Mouse (Mus musculus) embryonic facial prominence, embryonic 11.5 days (tissue): ENCODE measurements at regions not wholly inside any gene's neighbourhood (a gene's known extent, or its start where the extent isn't known, plus 50 kb on each side); places are given as distances from the start of the nearest gene placed in this dataset.
A peak's percentile ranks its signal among the peaks of the same experiment; 100 is the strongest.

Experiments
- ATAC-seq: fragments of 200-750 bp; cut with Nextera tagmentation; replicated peaks from 2 replicates; pipeline ENCODE4 v1.8.0; 2017; ENCODE audit warnings: low read depth; ENCODE audit not compliant: insufficient number of reproducible peaks, low FRiP score, low TSS enrichment
- DNase-seq: peaks from one replicate; pipeline ENCODE4 v3.0.0-alpha.2; 2015; ENCODE audit warnings: low spot score
- H3K27ac ChIP-seq: fragments of 300-500 bp; sonication (generic); replicated peaks from 2 replicates; pipeline ENCODE4 v1.5.1; 2014; ENCODE audit warnings: mild to moderate bottlenecking, low read depth, low read length, control low read depth
- H3K27me3 ChIP-seq: fragments of 300-500 bp; sonication (generic); 2 replicates; pipeline ENCODE4 v1.6.1; 2014; ENCODE audit warnings: mild to moderate bottlenecking, low read length, moderate library complexity, mixed read lengths; ENCODE audit not compliant: control insufficient read depth, insufficient read depth
- H3K36me3 ChIP-seq: fragments of 300-500 bp; sonication (generic); replicated peaks from 2 replicates; pipeline ENCODE4 v1.6.1; 2014; ENCODE audit warnings: low read depth, mild to moderate bottlenecking, low read length, moderate library complexity, mixed read lengths; ENCODE audit not compliant: control insufficient read depth, insufficient read depth
- H3K4me1 ChIP-seq: fragments of 300-500 bp; sonication (generic); 2 replicates; pipeline ENCODE4 v1.6.1; 2014; ENCODE audit warnings: low read length, mixed read lengths; ENCODE audit not compliant: control insufficient read depth, insufficient read depth
- H3K4me2 ChIP-seq: fragments of 300-500 bp; sonication (generic); 2 replicates; pipeline ENCODE4 v1.6.1; 2014; ENCODE audit warnings: low read depth, mild to moderate bottlenecking, control low read depth, low read length, moderate library complexity
- H3K4me3 ChIP-seq: fragments of 300-500 bp; sonication (generic); 2 replicates; pipeline ENCODE4 v1.5.1; 2014; ENCODE audit warnings: low read depth, low read length, control low read depth
- H3K9ac ChIP-seq: fragments of 300-500 bp; sonication (generic); replicated peaks from 2 replicates; pipeline ENCODE4 v1.6.1; 2014; ENCODE audit warnings: mild to moderate bottlenecking, control low read depth, low read length
- H3K9me3 ChIP-seq: fragments of 300-500 bp; sonication (generic); replicated peaks from 2 replicates; pipeline ENCODE4 v1.6.1; 2016; ENCODE audit warnings: mild to moderate bottlenecking, low read length, inconsistent platforms, mixed read lengths; ENCODE audit not compliant: control insufficient read depth
- WGBS: fragments of 180-500 bp; shearing (Covaris S2); extraction: QIAGEN DNeasy Blood & Tissue Kit; methylation state at CpG from one replicate; pipeline ENCODE4 v1.1.7; 2014; 5-methylcytosine and 5-hydroxymethylcytosine counted together

DNA sequence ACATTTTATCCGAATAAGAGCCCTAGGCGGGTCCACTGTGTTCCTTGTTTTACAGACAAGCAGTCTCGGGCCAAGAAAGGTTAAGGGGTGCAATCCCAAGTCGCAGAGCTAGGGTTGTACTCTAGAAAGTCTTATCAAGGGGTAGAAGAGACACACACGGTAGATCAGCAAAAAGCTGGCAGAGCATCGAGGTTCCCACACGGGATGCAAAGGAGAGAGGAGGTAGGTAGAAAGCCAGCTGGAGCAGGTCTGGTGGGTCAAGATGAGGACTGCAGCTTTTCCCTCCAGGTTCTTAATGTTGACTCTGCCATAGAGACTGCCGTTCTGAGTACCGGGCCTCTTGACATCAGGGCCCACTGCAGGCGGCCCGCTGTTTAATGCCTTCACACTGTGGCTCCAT is 463.3 kb downstream of the Cd83 start:
- Histone ChIP-seq H3K4me3 (no peak overlapping the region), H3K36me3 (no peaks in the 10 kb centered on the region), H3K4me2 (no peak overlapping the region), H3K9me3 (no peaks in the 10 kb centered on the region), H3K27me3 (no peaks in the 10 kb centered on the region), H3K27ac (no peak overlapping the region), H3K9ac (no peak overlapping the region), H3K4me1 (no peaks in the 10 kb centered on the region)
- ATAC-seq (no peak), DNase-seq (no peak)
- 85% methylated on average over 11 of the region's 11 CpGs for WGBS

DNA sequence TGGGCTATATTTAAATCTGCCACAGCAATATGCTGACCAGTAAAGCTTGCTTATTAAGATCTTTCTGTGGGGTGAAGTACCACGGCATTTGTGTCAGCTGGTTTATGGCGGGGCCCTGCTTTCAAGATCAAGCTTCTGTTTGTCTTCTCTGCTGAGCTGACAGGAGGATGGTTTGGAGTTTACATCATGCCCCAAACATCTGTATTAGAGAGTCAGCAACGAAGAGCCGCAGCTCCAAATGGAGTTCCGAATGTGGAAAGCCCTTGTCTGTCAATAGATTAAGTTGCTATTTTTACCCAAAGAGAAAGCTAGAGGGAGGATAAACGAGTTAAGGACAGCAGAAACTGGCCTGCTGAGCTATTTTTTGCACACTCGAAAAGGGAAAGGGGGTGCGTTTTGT is 463.8 kb downstream of the Cd83 start:
- Histone ChIP-seq H3K4me1 (no peaks in the 10 kb centered on the region), H3K4me2 (no peak overlapping the region), H3K27ac (no peak overlapping the region), H3K36me3 (no peaks in the 10 kb centered on the region), H3K27me3 (no peaks in the 10 kb centered on the region), H3K9me3 (no peaks in the 10 kb centered on the region), H3K4me3 (no peak overlapping the region), H3K9ac (no peak overlapping the region)
- ATAC-seq (no peak), DNase-seq (no peak)
- 52% methylated on average over 8 of the region's 8 CpGs for WGBS

DNA sequence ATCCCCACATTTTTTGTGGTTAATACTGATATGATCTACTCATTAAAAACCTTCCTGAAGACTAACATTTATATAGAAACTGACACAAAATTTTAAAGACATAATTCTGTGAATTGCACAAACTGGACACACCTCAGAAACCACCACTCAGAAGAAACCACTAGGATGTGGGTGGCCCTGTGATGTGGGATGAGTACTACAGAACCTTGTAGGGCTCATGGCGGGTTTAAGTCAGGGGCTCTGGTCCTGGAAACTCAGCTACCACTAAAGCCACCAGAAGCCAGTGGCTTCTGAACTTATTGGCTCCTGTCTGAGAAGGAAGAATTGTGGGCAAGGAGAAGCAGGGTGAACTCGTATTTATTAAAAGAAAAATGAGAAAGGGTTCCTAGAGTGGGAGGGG is 464.5 kb downstream of the Cd83 start:
- H3K9ac ChIP-seq = no peak overlapping the region
- H3K27me3 ChIP-seq = no peaks in the 10 kb centered on the region
- 93% methylated on average over 2 of the region's 2 CpGs for WGBS
- H3K4me3 ChIP-seq = no peak overlapping the region
- H3K36me3 ChIP-seq = no peaks in the 10 kb centered on the region
- DNase-seq (no peak), ATAC-seq (no peak)
- no peak overlapping the region for H3K4me2 ChIP-seq
- no peaks in the 10 kb centered on the region for H3K4me1 ChIP-seq
- H3K9me3 ChIP-seq = no peaks in the 10 kb centered on the region
- H3K27ac ChIP-seq = no peak overlapping the region

DNA sequence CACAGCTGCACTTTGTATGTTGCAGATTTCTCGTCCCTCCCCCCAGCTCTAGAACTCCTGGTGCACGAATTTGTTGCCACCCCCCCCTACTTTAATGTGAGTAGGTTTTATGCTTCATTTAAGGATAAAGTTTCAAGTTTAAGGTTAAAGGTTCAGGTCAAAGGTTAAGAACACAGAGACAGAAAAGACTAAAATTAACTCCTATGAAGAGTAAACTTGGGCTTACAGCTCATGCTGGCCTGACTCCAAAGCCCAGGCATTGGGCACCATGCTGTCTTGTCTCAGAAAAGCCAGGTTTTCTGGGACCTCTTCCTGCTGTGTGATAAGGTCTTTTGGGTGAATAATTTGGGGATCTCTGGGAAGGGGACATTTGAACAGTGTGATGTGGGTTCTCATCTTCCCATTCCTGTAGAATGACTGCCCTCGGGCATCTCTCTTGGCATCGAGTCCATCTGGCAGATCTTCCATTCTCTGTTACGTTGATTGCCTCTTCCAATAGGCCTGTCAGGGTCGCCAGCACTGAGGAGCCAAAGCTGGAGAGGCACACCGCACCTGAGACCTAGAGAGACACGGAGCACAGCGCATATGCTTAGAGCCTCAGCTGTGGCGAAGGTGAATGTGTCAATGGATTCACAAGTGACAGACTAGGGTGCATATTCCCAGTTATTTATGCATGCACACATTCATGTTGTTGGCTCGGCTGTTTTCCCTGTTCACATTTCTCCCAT is 466.1 kb downstream of the Cd83 start:
- Histone ChIP-seq H3K27ac (no peak overlapping the region), H3K9ac (no peak overlapping the region), H3K4me1 (no peaks in the 10 kb centered on the region), H3K36me3 (no peaks in the 10 kb centered on the region), H3K4me2 (no peak overlapping the region), H3K4me3 (no peak overlapping the region), H3K27me3 (no peaks in the 10 kb centered on the region), H3K9me3 (no peaks in the 10 kb centered on the region)
- no peak for ATAC-seq
- WGBS = 75% methylated on average over 11 of the region's 11 CpGs
- DNase-seq = no peak

DNA sequence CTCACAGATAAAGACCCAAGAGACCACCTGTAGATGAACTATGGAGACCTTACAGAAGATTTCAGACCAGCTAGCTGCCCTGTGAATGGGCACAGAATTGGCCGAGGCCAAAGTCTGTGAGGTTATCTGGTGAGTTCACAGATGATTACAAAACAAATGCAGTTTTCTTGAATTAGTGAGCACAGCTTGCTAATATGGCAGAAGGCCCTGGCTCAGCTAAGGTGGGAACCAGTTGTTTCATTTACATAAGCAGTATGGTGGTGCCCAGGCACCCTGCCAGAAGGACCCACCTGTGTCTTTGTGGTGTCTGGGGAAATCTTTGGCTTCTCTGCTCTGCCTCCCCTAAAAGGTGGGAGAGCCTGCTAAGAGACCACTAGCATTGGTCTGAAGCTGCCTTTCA is 466.9 kb downstream of the Cd83 start:
- no peak for ATAC-seq
- Histone ChIP-seq H3K36me3 (no peaks in the 10 kb centered on the region), H3K9ac (no peak overlapping the region), H3K27me3 (no peaks in the 10 kb centered on the region), H3K9me3 (no peaks in the 10 kb centered on the region), H3K4me1 (no peaks in the 10 kb centered on the region), H3K27ac (no peak overlapping the region), H3K4me2 (no peak overlapping the region), H3K4me3 (no peak overlapping the region)
- DNase-seq = no peak
- WGBS = 90% methylated on average over 1 of the region's 1 CpGs

DNA sequence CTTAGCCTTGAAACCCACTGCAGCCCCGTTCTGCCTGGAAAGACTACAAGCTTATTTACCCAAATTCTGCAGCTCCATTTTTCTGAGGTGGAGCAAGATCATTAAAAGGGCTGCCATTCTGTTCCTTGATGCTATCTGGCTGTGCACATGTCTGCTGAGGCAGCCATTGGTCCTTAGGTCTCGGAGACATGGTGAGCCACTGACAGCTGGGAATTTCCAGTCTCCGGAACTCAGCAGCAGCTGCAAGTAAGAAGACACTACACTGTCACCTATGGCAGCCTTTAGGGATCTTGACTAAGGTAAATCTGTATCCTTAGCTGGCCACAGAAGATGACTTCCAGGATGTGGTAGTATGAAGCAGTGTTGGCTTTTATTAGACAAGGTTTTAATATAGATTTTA is 467.9 kb downstream of the Cd83 start:
- WGBS = 75% methylated on average over 3 of the region's 3 CpGs
- H3K4me2 ChIP-seq = no peak overlapping the region
- H3K4me3 ChIP-seq = no peak overlapping the region
- DNase-seq = no peak
- no peaks in the 10 kb centered on the region for H3K36me3 ChIP-seq
- H3K9ac ChIP-seq = no peak overlapping the region
- no peaks in the 10 kb centered on the region for H3K4me1 ChIP-seq
- H3K9me3 ChIP-seq = no peaks in the 10 kb centered on the region
- H3K27ac ChIP-seq = no peak overlapping the region
- ATAC-seq = no peak
- no peaks in the 10 kb centered on the region for H3K27me3 ChIP-seq

DNA sequence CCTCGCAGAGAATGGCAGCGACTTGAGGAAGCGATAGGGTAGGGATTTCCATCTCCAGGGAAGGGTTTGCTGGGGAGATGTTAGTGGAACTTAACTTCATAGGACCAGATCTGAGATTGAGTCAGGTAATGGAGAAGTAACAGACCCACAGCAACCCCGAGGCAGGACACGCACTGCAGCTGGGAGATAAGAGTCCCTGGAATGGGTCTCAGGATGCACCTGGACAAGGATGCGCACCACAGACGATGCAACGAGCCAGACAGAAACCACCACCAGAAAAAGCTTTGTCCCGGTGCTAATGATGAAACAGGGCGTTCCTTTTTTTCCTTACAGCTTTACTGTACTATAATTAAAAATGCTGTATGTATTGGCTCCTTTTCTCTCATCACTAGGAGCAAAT is 470.9 kb upstream of the Jarid2 start:
- H3K4me1 ChIP-seq = 0 out of 2 replicates have a peak, but pooled peaks cover 3% of the 10 kb centered on the region
- 92% methylated on average over 10 of the region's 10 CpGs for WGBS
- ATAC-seq (no peak), DNase-seq (no peak)
- H3K27me3 ChIP-seq = no peaks in the 10 kb centered on the region
- no peak overlapping the region for H3K4me3 ChIP-seq
- H3K9ac ChIP-seq = no peak overlapping the region
- no peak overlapping the region for H3K27ac ChIP-seq
- no peaks in the 10 kb centered on the region for H3K9me3 ChIP-seq
- H3K36me3 ChIP-seq = no peaks in the 10 kb centered on the region
- no peak overlapping the region for H3K4me2 ChIP-seq

DNA sequence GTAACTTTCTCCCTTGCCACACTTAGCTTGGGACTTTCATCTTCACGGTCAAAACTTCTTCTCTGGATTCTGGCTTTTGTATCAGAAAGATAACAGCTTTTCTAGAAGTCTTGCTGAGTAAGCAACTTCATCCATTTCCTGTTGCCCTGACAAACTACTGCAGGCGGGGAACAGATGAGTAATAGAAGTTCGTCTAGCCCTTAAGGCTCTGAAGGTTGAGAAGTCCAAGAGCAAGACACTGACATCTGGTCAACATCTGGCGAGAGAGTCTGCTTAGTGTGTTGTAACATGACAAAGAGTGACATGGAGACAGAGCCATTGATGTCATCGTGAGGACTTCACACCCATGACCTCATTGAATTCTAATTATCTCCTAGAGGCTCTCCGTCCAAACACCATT is 469.2 kb upstream of the Jarid2 start:
- WGBS = 49% methylated on average over 6 of the region's 6 CpGs
- Histone ChIP-seq H3K27me3 (no peaks in the 10 kb centered on the region), H3K4me2 (no peak overlapping the region), H3K9ac (no peak overlapping the region), H3K4me1 (0 out of 2 replicates have a peak, but pooled peaks cover 3% of the 10 kb centered on the region), H3K36me3 (no peaks in the 10 kb centered on the region), H3K4me3 (no peak overlapping the region), H3K27ac (no peak overlapping the region), H3K9me3 (no peaks in the 10 kb centered on the region)
- ATAC-seq = no peak
- peak; percentile 43 for DNase-seq
